In genomic region chr3:87164099-87164815, GRCm38 (mm10) we compare ENCODE assay signal across 12 mouse cellular contexts. TPM values are rescaled to one million over a fixed set of nuclear protein-coding genes. Genes with fewer than 3 reads are reported as not detected.
DNase-seq lines count a peak whose midpoint lies in the region; ATAC-seq lines count a peak whose summit lies in the region.
"Had no signal": no experiment of that assay in that cellular context is flagged by ENCODE, and none has a peak within 500 bp of the region (broad histone marks: within the 10 kb centered on the region; RNA-seq: fewer than 3 reads in every experiment).

No protein-coding gene starts in this region.

- no peak for DNase-seq in heart, postnatal 14 days
- DNase-seq in liver, embryonic 11.5 days (ENCODE audit: low spot score) = no peak
- no peak for DNase-seq in embryonic facial prominence, embryonic 11.5 days (ENCODE audit: low spot score)
- DNase-seq in left cerebral cortex, adult 9 months (ENCODE audit: low spot score in 2 of 2) = no peak
- DNase-seq: cerebellum, postnatal 36 days; right cerebral cortex, postnatal 25 days had no signal

- H3K9me3 ChIP-seq in heart, embryonic 13.5 days = no peaks in the 10 kb centered on the region
- H3K9me3 ChIP-seq in liver, embryonic 16.5 days (replicated peaks; ENCODE audit: control insufficient read depth, low read length) = no peaks in the 10 kb centered on the region
- no peaks in the 10 kb centered on the region for H3K9me3 ChIP-seq in liver, embryonic 11.5 days (ENCODE audit: control insufficient read depth, low read length)
- H3K9me3 ChIP-seq in embryonic facial prominence, embryonic 11.5 days (replicated peaks; ENCODE audit: control insufficient read depth, low read length) = no peaks in the 10 kb centered on the region
- H3K9me3 ChIP-seq in midbrain, embryonic 15.5 days = no peaks in the 10 kb centered on the region
- H3K9me3 ChIP-seq: forebrain, embryonic 13.5 days had no signal

- H3K4me2 ChIP-seq in heart, embryonic 13.5 days = peak overlapping the region; percentile 51; the same call in 1 of the 2 replicates
- H3K4me2 ChIP-seq in liver, embryonic 16.5 days (ENCODE audit: low read depth, low read length) = no peak overlapping the region
- H3K4me2 ChIP-seq in liver, embryonic 11.5 days = no peak overlapping the region
- H3K4me2 ChIP-seq in embryonic facial prominence, embryonic 11.5 days (ENCODE audit: low read depth, low read length) = no peak overlapping the region
- H3K4me2 ChIP-seq in midbrain, embryonic 15.5 days = no peak overlapping the region
- H3K4me2 ChIP-seq: lung, embryonic 14.5 days had no signal

- no peak for ATAC-seq in heart, embryonic 13.5 days (ENCODE audit: extremely low read depth, insufficient number of reproducible peaks, low FRiP score, low TSS enrichment)
- peak; percentile 35; the same call in 1 of the 2 replicates for ATAC-seq in liver, embryonic 16.5 days (ENCODE audit: low read depth)
- no peak for ATAC-seq in liver, embryonic 11.5 days (replicated peaks; ENCODE audit: low FRiP score)
- no peak for ATAC-seq in embryonic facial prominence, embryonic 11.5 days (replicated peaks; ENCODE audit: insufficient number of reproducible peaks, low FRiP score, low TSS enrichment, low read depth)
- no peak for ATAC-seq in midbrain, embryonic 15.5 days (replicated peaks)
- no peak for ATAC-seq in inflammation-experienced regulatory T-cells, adult 6 months
- ATAC-seq: forebrain, embryonic 13.5 days had no signal

- H3K4me1 ChIP-seq in heart, embryonic 13.5 days = peaks cover 98% of the 10 kb centered on the region
- H3K4me1 ChIP-seq in liver, embryonic 16.5 days (ENCODE audit: control insufficient read depth, low read depth, low read length) = no peaks in the 10 kb centered on the region; the same call in 1 of the 2 replicates
- peaks cover 18% of the 10 kb centered on the region for H3K4me1 ChIP-seq in liver, embryonic 11.5 days (replicated peaks; ENCODE audit: control insufficient read depth, insufficient read depth, low read length)
- peaks cover 16% of the 10 kb centered on the region for H3K4me1 ChIP-seq in embryonic facial prominence, embryonic 11.5 days (ENCODE audit: control insufficient read depth, insufficient read depth, low read length)
- H3K4me1 ChIP-seq in midbrain, embryonic 15.5 days = peaks cover 72% of the 10 kb centered on the region

- H3K36me3 ChIP-seq in heart, embryonic 13.5 days = peaks cover 28% of the 10 kb centered on the region
- no peaks in the 10 kb centered on the region for H3K36me3 ChIP-seq in liver, embryonic 16.5 days (ENCODE audit: control insufficient read depth, insufficient read depth)
- no peaks in the 10 kb centered on the region for H3K36me3 ChIP-seq in liver, embryonic 11.5 days (ENCODE audit: control insufficient read depth, insufficient read depth, low read length)
- H3K36me3 ChIP-seq in embryonic facial prominence, embryonic 11.5 days (replicated peaks; ENCODE audit: control insufficient read depth, insufficient read depth, low read depth, low read length) = no peaks in the 10 kb centered on the region; the same call in none of the 2 replicates
- no peaks in the 10 kb centered on the region for H3K36me3 ChIP-seq in midbrain, embryonic 15.5 days (replicated peaks)

- H3K27me3 ChIP-seq in heart, embryonic 13.5 days (replicated peaks) = no peaks in the 10 kb centered on the region
- no peaks in the 10 kb centered on the region for H3K27me3 ChIP-seq in liver, embryonic 16.5 days (ENCODE audit: control insufficient read depth, insufficient read depth, low read depth, low read length)
- no peaks in the 10 kb centered on the region for H3K27me3 ChIP-seq in liver, embryonic 11.5 days (replicated peaks; ENCODE audit: control insufficient read depth, insufficient read depth, low read length)
- no peaks in the 10 kb centered on the region for H3K27me3 ChIP-seq in embryonic facial prominence, embryonic 11.5 days (ENCODE audit: control insufficient read depth, insufficient read depth, low read length)
- no peaks in the 10 kb centered on the region for H3K27me3 ChIP-seq in midbrain, embryonic 15.5 days (replicated peaks)
- H3K27me3 ChIP-seq: forebrain, embryonic 13.5 days had no signal

- intact Hi-C loops in heart, postnatal 14 days (cut with DNase I) = no loop called here

- H3K9ac ChIP-seq in heart, embryonic 13.5 days = peak overlapping the region; percentile 65
- H3K9ac ChIP-seq in liver, embryonic 16.5 days (ENCODE audit: low read depth, low read length) = no peak overlapping the region
- H3K9ac ChIP-seq in liver, embryonic 11.5 days (ENCODE audit: low read depth, low read length) = no peak overlapping the region
- H3K9ac ChIP-seq in embryonic facial prominence, embryonic 11.5 days (replicated peaks; ENCODE audit: low read length) = no peak overlapping the region
- no peak overlapping the region for H3K9ac ChIP-seq in midbrain, embryonic 15.5 days

- no peak overlapping the region for H3K4me3 ChIP-seq in heart, embryonic 13.5 days
- no peak overlapping the region for H3K4me3 ChIP-seq in liver, embryonic 16.5 days (ENCODE audit: low read depth, low read length)
- H3K4me3 ChIP-seq in liver, embryonic 11.5 days (ENCODE audit: low read depth, low read length) = no peak overlapping the region
- H3K4me3 ChIP-seq in embryonic facial prominence, embryonic 11.5 days (ENCODE audit: low read depth, low read length) = no peak overlapping the region
- no peak overlapping the region for H3K4me3 ChIP-seq in midbrain, embryonic 15.5 days
- H3K4me3 ChIP-seq: forebrain, embryonic 13.5 days had no signal

- WGBS in heart, embryonic 13.5 days = 84% methylated on average over 6 of the region's 6 CpGs
- 62% methylated on average over 6 of the region's 6 CpGs for WGBS in liver, embryonic 16.5 days (ENCODE audit: insufficient replicate concordance)
- 84% methylated on average over 6 of the region's 6 CpGs for WGBS in liver, embryonic 11.5 days
- 88% methylated on average over 6 of the region's 6 CpGs for WGBS in embryonic facial prominence, embryonic 11.5 days
- 92% methylated on average over 6 of the region's 6 CpGs for WGBS in midbrain, embryonic 15.5 days

- peak overlapping the region; percentile 88 for H3K27ac ChIP-seq in heart, embryonic 13.5 days (replicated peaks)
- no peak overlapping the region for H3K27ac ChIP-seq in liver, embryonic 16.5 days (ENCODE audit: low read length)
- no peak overlapping the region for H3K27ac ChIP-seq in liver, embryonic 11.5 days (ENCODE audit: low read depth, low read length)
- peak overlapping the region; percentile 8; the same call in 1 of the 2 replicates for H3K27ac ChIP-seq in embryonic facial prominence, embryonic 11.5 days (replicated peaks; ENCODE audit: low read depth, low read length)
- H3K27ac ChIP-seq in midbrain, embryonic 15.5 days = 0 out of 2 replicates have a peak overlapping the region, but pooled peaks have one; percentile 65
- H3K27ac ChIP-seq: forebrain, embryonic 13.5 days had no signal

RNA-seq across cellular contexts. Expression of gene Kirrel, which starts 10.3 kb away (rescaled TPM):
- 14.7 and 15.4 TPM in 2 replicates for polyA plus RNA-seq in heart, embryonic 13.5 days (2015; fragmentation: Nextera tagmentation; extraction: Ambion mirVana)
- 1 to 10 TPM; 8.8 to 9.9 TPM for total RNA-seq in heart, postnatal 14 days (2021)
- 0.71 TPM in 2 replicates for polyA plus RNA-seq in liver, embryonic 16.5 days (2015; fragmentation: Nextera tagmentation; extraction: Ambion mirVana)
- 3.6 and 4.1 TPM in 2 replicates for polyA plus RNA-seq in liver, embryonic 11.5 days (2014; fragmentation: Nextera tagmentation; extraction: Ambion mirVana)
- 12.0 and 13.4 TPM in 2 replicates for polyA plus RNA-seq in embryonic facial prominence, embryonic 11.5 days (2014; fragmentation: Nextera tagmentation; extraction: Ambion mirVana)
- polyA plus RNA-seq in midbrain, embryonic 15.5 days (2015; fragmentation: Nextera tagmentation; extraction: Ambion mirVana) = 7.4 and 8.3 TPM in 2 replicates
- polyA plus RNA-seq in inflammation-experienced regulatory T-cells, adult 6 months (2017; shearing (Covaris generic)) = not detected

Comparison
In these comparisons a context has a peak if more than half of its experiments do, and no peak if none do; other contexts are left out.
1. H3K27ac ChIP-seq: peak in heart, embryonic 13.5 days (single experiment), embryonic facial prominence, embryonic 11.5 days (single experiment) and midbrain, embryonic 15.5 days (single experiment); none in liver, embryonic 16.5 days (single experiment) and liver, embryonic 11.5 days (single experiment).